Mouse (Mus musculus) heart, adult 11 months (tissue): ENCODE results near the gene Kmo.

Experiments used
- DNase-seq: peaks from one replicate; pipeline ENCODE4 v3.0.0; 2022

Gene Kmo

DNA sequence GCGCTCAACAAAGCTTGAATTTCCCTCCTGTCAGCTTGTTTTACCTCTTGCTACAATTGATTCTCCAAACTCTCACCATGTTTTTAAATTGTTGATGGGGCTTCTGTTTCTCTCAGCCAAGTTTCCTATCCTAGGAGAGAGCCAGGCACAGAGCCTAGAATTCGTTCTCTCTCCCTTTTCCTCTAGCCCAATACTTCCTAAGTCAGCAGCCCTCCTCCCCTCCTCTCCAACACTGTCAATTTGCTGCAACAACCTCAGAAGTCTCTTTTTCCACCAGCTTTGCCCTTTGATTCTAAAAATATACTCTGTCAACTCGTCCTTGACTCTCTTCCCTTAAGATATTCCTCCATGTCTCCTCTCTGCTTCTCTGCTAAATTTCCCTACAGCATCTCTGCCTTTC lies 79.2 kb downstream of the Kmo start:
- DNase-seq = no peak

DNA sequence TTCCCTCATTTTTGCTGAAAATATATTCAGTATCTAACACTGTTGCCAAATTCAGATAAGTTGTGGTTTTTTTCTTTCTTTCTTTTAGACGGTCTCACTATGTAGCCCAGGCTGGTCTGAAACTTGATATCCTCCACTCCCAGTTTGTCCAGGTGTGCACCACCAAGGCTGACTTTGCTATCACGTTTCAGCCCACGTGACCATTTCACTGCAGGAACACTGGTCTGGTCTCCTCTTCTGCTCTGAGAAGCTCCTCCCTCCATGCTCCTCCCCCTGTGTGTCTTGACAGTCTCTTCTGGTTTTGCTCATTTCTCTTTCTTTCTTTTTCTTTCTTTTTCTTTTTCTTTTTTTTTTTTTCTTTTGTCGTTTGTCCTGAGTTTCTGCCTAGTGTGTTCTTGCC lies 79.6 kb downstream of the Kmo start:
- DNase-seq = no peak

DNA sequence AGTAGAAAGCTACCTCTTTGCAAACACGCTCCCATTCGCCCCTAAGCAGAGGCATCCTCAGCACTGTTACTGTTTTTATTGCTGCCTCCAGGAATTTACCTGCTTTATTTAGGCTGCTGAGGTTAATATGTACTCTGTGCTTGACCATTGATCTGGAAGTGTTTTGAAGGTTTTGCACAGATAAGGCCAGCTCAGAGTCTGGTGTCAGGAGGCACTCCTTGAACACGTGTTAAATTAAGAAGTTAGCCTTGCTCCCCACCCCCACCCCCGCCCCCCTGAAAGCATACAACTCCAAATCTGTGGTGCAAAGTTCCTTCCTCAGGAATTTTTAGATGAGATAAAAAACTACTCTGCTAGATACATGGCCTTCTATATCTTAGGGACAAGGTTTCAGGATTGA lies 81.0 kb downstream of the Kmo start:
- no peak for DNase-seq

DNA sequence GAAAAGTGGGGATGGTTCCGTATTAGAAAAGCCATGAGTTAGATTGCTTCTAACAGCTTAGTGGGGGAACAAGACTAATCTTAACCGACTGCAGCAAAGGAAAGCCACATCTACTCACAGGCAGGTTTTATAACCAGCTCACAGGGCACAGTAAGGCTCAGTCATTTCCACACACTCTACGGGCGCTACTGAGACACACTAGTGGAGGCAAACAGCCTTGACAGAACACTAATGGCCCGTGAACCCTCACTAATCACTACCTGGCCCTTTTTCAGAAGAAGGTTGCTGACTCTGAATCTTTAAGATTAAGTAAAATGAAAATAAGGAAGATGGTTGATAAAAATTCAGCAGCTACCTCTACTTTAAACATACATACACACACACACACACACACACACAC lies 87.4 kb downstream of the Kmo start:
- no peak for DNase-seq

DNA sequence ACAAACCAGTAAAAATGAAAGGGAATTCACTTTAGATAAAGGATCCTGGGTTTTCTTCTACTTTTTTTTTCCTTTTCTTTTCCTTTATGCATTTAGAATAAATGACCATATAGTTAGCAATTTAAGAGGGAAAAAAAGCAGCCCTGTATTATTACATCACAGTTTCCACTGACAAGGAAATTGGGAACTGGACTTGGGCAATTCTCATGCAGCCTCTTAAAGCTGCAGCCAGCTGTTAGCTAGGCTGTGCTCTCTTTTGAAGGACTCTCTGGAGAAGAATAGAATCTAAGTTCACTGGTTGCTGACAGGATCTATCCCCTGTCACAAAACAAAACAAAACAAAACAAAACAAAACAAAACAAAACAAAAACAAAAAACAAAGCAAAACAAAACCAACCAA lies 87.8 kb downstream of the Kmo start:
- peak; percentile 85 for DNase-seq
